Mouse (Mus musculus): ENCODE results near the gene Higd1c. TPM values are rescaled to one million over a fixed set of nuclear protein-coding genes. Genes with fewer than 3 reads are reported as not detected.

Gene Higd1c
- polyA plus RNA-seq, 1 experiment: not detected

DNA sequence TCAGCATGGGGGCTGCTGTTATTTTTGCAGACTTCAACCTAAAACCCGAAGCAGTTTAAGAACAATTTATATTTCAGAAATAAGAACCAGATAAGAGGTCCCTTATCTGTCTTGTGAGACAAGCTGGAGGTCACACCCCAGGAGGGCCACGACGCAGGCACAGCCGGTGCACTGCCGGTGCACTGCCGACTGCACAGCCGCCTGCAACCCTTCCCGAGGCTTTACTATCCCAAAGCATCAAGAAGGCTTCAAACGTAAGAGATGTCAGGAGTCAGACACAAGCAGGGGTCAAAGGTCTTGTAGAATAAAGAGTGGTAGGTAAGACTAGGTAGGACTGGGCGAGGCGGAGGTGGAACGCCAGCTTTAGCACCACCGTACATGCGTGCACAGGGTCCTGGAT lies 38.0 kb downstream of the Higd1c start:
- TF ChIP-seq CTCF (IDR thresholded peaks at IDR 0.05; ENCODE audit: low read depth, low read length) (no peak), POLR2A (IDR thresholded peaks at IDR 0.05; ENCODE audit: insufficient read depth, low read length) (no peak), EP300 (IDR thresholded peaks at IDR 0.05; ENCODE audit: insufficient read depth, low read depth, low read length) (no peak)
- H3K9ac ChIP-seq (ENCODE audit: low read depth, poor library complexity, severe bottlenecking): no peak overlapping the region
- H3K36me3 ChIP-seq (ENCODE audit: control insufficient read depth, insufficient read depth, low read length, poor library complexity, severe bottlenecking): peaks cover 3% of the 10 kb centered on the region
- no peaks in the 10 kb centered on the region for H3K4me1 ChIP-seq (ENCODE audit: control insufficient read depth, insufficient read depth, low read length)
- H3K27me3 ChIP-seq (ENCODE audit: control insufficient read depth, insufficient read depth, low read length, poor library complexity, severe bottlenecking): no peaks in the 10 kb centered on the region
- no peak overlapping the region for H3K4me3 ChIP-seq (ENCODE audit: low read depth, low read length)
- H3K9me3 ChIP-seq (replicated peaks; ENCODE audit: control insufficient read depth, insufficient read depth, low read length, poor library complexity, severe bottlenecking): no peaks in the 10 kb centered on the region
- H3K27ac ChIP-seq (ENCODE audit: insufficient read depth, low read length): no peak overlapping the region

DNA sequence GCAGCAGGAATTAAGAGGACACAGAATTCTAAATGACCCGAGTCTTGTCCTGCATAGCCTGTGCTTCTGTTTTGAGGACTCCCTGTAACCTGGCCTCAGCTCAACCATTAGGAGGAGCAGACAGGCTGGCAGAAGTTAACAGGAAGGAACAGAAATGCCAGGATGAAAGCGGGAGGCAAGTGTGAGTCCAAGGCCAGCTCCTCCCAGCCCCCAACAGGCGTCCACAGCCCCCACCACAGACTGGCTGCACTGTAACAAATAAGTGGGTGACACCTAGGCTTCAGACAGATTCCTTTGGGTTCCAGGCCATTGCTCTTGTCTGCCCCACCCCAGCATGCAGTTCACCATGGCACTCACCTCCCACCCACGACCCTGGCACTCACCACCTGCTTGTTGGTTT lies 38.5 kb downstream of the Higd1c start:
- no peaks in the 10 kb centered on the region for H3K27me3 ChIP-seq (ENCODE audit: control insufficient read depth, insufficient read depth, low read length, poor library complexity, severe bottlenecking)
- no peak overlapping the region for H3K27ac ChIP-seq (ENCODE audit: insufficient read depth, low read length)
- H3K4me3 ChIP-seq (ENCODE audit: low read depth, low read length): no peak overlapping the region
- H3K9me3 ChIP-seq (replicated peaks; ENCODE audit: control insufficient read depth, insufficient read depth, low read length, poor library complexity, severe bottlenecking): no peaks in the 10 kb centered on the region
- H3K4me1 ChIP-seq (ENCODE audit: control insufficient read depth, insufficient read depth, low read length): no peaks in the 10 kb centered on the region
- H3K9ac ChIP-seq (ENCODE audit: low read depth, poor library complexity, severe bottlenecking): no peak overlapping the region
- no peak for TF ChIP-seq CTCF (IDR thresholded peaks at IDR 0.05; ENCODE audit: low read depth, low read length)
- TF ChIP-seq EP300 (IDR thresholded peaks at IDR 0.05; ENCODE audit: insufficient read depth, low read depth, low read length): no peak
- TF ChIP-seq POLR2A (IDR thresholded peaks at IDR 0.05; ENCODE audit: insufficient read depth, low read length): no peak
- H3K36me3 ChIP-seq (ENCODE audit: control insufficient read depth, insufficient read depth, low read length, poor library complexity, severe bottlenecking): peaks cover 3% of the 10 kb centered on the region

DNA sequence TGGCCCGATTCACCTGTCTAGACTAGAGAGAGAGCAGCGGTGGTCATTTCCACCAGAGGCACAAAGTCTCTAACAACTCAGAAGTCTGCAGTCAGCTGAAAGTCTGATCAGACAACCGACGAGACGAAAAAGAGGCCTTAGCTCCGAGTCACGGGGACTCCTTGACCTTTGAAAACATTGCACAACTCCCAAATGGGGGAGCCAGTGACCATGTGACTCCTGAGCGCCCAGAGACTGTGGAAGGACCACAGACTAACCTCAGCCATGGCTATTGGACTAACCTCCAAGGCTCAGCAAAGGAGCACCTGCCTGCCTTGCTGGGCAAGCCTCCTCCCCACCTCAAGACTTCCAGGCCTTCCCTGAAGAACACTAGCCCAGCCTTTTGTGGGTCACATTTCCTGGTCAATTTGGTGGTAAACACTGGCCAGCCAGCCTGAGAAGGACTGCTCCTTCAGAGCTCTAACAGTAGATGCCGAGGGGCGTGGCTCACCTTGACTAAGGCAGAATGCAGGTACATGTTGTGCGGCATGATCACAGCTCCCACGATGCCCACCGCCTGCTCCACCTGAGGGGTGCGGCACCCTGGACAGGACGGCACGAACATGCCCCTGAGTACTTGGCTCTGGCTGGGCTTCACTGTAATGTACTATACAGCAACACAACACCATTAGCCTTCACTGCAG lies 39.1 kb downstream of the Higd1c start:
- H3K36me3 ChIP-seq (ENCODE audit: control insufficient read depth, insufficient read depth, low read length, poor library complexity, severe bottlenecking): peaks cover 3% of the 10 kb centered on the region
- H3K27me3 ChIP-seq (ENCODE audit: control insufficient read depth, insufficient read depth, low read length, poor library complexity, severe bottlenecking): no peaks in the 10 kb centered on the region
- H3K9ac ChIP-seq (ENCODE audit: low read depth, poor library complexity, severe bottlenecking): no peak overlapping the region
- no peaks in the 10 kb centered on the region for H3K4me1 ChIP-seq (ENCODE audit: control insufficient read depth, insufficient read depth, low read length)
- H3K9me3 ChIP-seq (replicated peaks; ENCODE audit: control insufficient read depth, insufficient read depth, low read length, poor library complexity, severe bottlenecking): no peaks in the 10 kb centered on the region
- H3K4me3 ChIP-seq (ENCODE audit: low read depth, low read length): no peak overlapping the region
- H3K27ac ChIP-seq (ENCODE audit: insufficient read depth, low read length): no peak overlapping the region
- TF ChIP-seq EP300 (IDR thresholded peaks at IDR 0.05; ENCODE audit: insufficient read depth, low read depth, low read length): no peak

- no peaks in the 10 kb centered on the region for H3K27me3 ChIP-seq (ENCODE audit: control insufficient read depth, insufficient read depth, low read length, poor library complexity, severe bottlenecking)
- H3K9me3 ChIP-seq (replicated peaks; ENCODE audit: control insufficient read depth, insufficient read depth, low read length, poor library complexity, severe bottlenecking): no peaks in the 10 kb centered on the region
- H3K36me3 ChIP-seq (ENCODE audit: control insufficient read depth, insufficient read depth, low read length, poor library complexity, severe bottlenecking): no peaks in the 10 kb centered on the region; the same call in none of the 2 replicates
- H3K27ac ChIP-seq (ENCODE audit: insufficient read depth, low read length): no peak overlapping the region
- no peak overlapping the region for H3K9ac ChIP-seq (ENCODE audit: low read depth, poor library complexity, severe bottlenecking)
- TF ChIP-seq CTCF (IDR thresholded peaks at IDR 0.05; ENCODE audit: low read depth, low read length) (no peak), POLR2A (IDR thresholded peaks at IDR 0.05; ENCODE audit: insufficient read depth, low read length) (no peak), EP300 (IDR thresholded peaks at IDR 0.05; ENCODE audit: insufficient read depth, low read depth, low read length) (no peak)
- H3K4me1 ChIP-seq (ENCODE audit: control insufficient read depth, insufficient read depth, low read length): no peaks in the 10 kb centered on the region
- peak overlapping the region; percentile 15; the same call in 1 of the 2 replicates for H3K4me3 ChIP-seq (ENCODE audit: low read depth, low read length)
These were observed 41.7 kb downstream of the Higd1c start for GRCm38 (mm10) chr15:100406088-100406487.

DNA sequence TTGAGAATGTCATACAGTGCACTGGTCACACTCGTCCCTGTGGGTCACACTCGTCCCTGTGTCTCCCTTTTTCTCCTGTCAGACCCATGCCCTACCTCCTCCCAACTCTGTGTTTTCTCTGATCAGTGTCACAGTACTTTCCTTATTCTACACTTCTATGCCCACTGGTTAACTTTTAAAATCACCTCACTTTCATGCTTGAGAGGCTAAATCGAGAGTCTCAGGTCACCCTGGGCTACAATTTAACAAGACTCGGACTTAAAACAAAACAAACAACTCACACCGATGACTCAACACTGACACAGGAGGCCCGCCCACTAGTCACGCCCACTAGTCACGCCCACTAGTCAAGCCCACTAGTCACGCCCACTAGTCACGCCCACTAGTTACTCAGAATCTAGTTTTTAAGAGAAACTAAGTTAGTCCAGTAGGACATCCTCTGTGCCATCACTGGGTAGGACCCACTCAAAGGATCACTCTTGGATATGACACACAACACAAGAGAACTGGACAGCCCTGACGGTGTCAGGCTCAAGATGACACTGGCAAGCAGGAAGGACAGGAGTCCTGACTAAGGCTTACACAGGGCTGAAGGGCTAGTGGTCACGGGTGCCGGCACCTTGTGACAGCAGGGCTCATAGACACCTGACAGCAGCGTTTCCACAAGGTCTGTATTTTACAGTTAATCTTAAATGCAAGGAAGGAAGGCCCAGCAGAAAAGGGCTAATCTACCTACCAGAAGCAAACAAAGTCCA lies 46.8 kb downstream of the Higd1c start:
- Histone ChIP-seq H3K27ac (ENCODE audit: insufficient read depth, low read length) (no peak overlapping the region), H3K27me3 (ENCODE audit: control insufficient read depth, insufficient read depth, low read length, poor library complexity, severe bottlenecking) (no peaks in the 10 kb centered on the region), H3K4me3 (ENCODE audit: low read depth, low read length) (no peak overlapping the region), H3K9me3 (replicated peaks; ENCODE audit: control insufficient read depth, insufficient read depth, low read length, poor library complexity, severe bottlenecking) (no peaks in the 10 kb centered on the region), H3K9ac (ENCODE audit: low read depth, poor library complexity, severe bottlenecking) (no peak overlapping the region), H3K36me3 (ENCODE audit: control insufficient read depth, insufficient read depth, low read length, poor library complexity, severe bottlenecking) (no peaks in the 10 kb centered on the region), H3K4me1 (ENCODE audit: control insufficient read depth, insufficient read depth, low read length) (peaks cover 2% of the 10 kb centered on the region)
- TF ChIP-seq POLR2A (IDR thresholded peaks at IDR 0.05; ENCODE audit: insufficient read depth, low read length) (no peak), EP300 (IDR thresholded peaks at IDR 0.05; ENCODE audit: insufficient read depth, low read depth, low read length) (no peak), CTCF (IDR thresholded peaks at IDR 0.05; ENCODE audit: low read depth, low read length) (no peak)

- H3K9ac ChIP-seq (ENCODE audit: low read depth, poor library complexity, severe bottlenecking): no peak overlapping the region
- H3K36me3 ChIP-seq (ENCODE audit: control insufficient read depth, insufficient read depth, low read length, poor library complexity, severe bottlenecking): no peaks in the 10 kb centered on the region
- H3K4me1 ChIP-seq (ENCODE audit: control insufficient read depth, insufficient read depth, low read length): peaks cover 2% of the 10 kb centered on the region
- H3K9me3 ChIP-seq (replicated peaks; ENCODE audit: control insufficient read depth, insufficient read depth, low read length, poor library complexity, severe bottlenecking): no peaks in the 10 kb centered on the region
- no peak overlapping the region for H3K4me3 ChIP-seq (ENCODE audit: low read depth, low read length)
- no peak overlapping the region for H3K27ac ChIP-seq (ENCODE audit: insufficient read depth, low read length)
- TF ChIP-seq CTCF (IDR thresholded peaks at IDR 0.05; ENCODE audit: low read depth, low read length): no peak
- no peak for TF ChIP-seq EP300 (IDR thresholded peaks at IDR 0.05; ENCODE audit: insufficient read depth, low read depth, low read length)
- no peaks in the 10 kb centered on the region for H3K27me3 ChIP-seq (ENCODE audit: control insufficient read depth, insufficient read depth, low read length, poor library complexity, severe bottlenecking)
These were observed 47.4 kb downstream of the Higd1c start for GRCm38 (mm10) chr15:100411731-100412130.

Data from ES-Bruce4 (cell line).